Mouse (Mus musculus): ENCODE results near the gene 5430427O19Rik. TPM values are rescaled to one million over a fixed set of nuclear protein-coding genes. Genes with fewer than 3 reads are reported as not detected.

5430427O19Rik gene
- total RNA-seq, 2 experiments from 2014 or later = 0.22 TPM

Other genes starting within 250 kb of the 5430427O19Rik start
- gene Gk, start 93.5 kb upstream of the 5430427O19Rik start, total RNA-seq (2021) = 10 to 100 TPM; 23.8 to 29.9 TPM
- not detected for gene Samt3, start 173.8 kb downstream of the 5430427O19Rik start, total RNA-seq (2021)